Mouse (Mus musculus) heart, adult 2 months (tissue): ENCODE measurements around the gene Cog5.

Experiments
- CTCF ChIP-seq: fragments of 200-600 bp; IDR thresholded peaks from 2 replicates; pipeline ENCODE4 v1.8.1; 2022; ENCODE audit warnings: antibody characterized with exemption, mild to moderate bottlenecking, moderate library complexity
- EP300 ChIP-seq: fragments of 200-500 bp; IDR thresholded peaks from 2 replicates; pipeline ENCODE4 v1.6.1; 2011; ENCODE audit warnings: low read depth, low read length, control low read depth; ENCODE audit not compliant: insufficient read depth
- POLR2A ChIP-seq: fragments of 200-500 bp; IDR thresholded peaks from 2 replicates; pipeline ENCODE4 v1.6.1; 2011; ENCODE audit warnings: mild to moderate bottlenecking, low read depth, low read length, control low read depth; ENCODE audit not compliant: insufficient read depth

- TF ChIP-seq CTCF (no peak), EP300 (no peak), POLR2A (no peak)
Observed at GRCm38 (mm10) chr12:31686679-31687078, 32.0 kb downstream of the Cog5 start.
